Mouse (Mus musculus) activated CD4-positive, CD25-positive, alpha-beta regulatory T cell, adult 4 months (primary cell): ENCODE results near the gene Phf21b. TPM values are rescaled to one million over a fixed set of nuclear protein-coding genes. Genes with fewer than 3 reads are reported as not detected.

Experiments
- ATAC-seq: one replicate; pipeline ENCODE4 v1.8.0; 2017
- polyA plus RNA-seq, 2 experiments: library from polyadenylated mRNA; unstranded; fragments of 100-300 nt; shearing (Covaris generic); gene quantifications; one replicate each; pipeline ENCODE4 v1.2.1; 2017

The Phf21b gene
- polyA plus RNA-seq, 2 experiments from 2014 or later, result 1.1 to 1.4 TPM

- ATAC-seq, result no peak
These were observed 11.0 kb downstream of the Phf21b start for GRCm38 (mm10) chr15:84844831-84845230.

DNA sequence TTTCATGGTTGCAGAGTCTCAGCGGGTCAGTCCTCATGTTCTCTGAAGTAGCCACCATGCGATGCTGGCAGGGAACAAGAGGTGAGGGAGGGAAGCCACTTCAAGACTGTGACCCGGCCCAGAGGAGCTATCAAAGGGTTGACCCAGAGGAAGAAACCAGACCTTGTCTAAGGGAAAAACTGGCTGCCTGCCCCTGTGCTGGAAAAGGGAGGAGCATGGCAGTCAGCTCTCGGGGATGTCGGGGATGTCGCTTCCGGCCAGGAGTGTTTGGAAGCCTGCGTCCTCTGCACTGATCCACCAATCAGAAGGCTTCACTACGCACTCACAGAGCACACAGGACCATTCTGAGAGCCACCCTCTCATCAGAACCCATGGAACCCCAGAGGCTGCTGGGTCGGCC lies 12.8 kb downstream of the Phf21b start:
- ATAC-seq, result no peak

DNA sequence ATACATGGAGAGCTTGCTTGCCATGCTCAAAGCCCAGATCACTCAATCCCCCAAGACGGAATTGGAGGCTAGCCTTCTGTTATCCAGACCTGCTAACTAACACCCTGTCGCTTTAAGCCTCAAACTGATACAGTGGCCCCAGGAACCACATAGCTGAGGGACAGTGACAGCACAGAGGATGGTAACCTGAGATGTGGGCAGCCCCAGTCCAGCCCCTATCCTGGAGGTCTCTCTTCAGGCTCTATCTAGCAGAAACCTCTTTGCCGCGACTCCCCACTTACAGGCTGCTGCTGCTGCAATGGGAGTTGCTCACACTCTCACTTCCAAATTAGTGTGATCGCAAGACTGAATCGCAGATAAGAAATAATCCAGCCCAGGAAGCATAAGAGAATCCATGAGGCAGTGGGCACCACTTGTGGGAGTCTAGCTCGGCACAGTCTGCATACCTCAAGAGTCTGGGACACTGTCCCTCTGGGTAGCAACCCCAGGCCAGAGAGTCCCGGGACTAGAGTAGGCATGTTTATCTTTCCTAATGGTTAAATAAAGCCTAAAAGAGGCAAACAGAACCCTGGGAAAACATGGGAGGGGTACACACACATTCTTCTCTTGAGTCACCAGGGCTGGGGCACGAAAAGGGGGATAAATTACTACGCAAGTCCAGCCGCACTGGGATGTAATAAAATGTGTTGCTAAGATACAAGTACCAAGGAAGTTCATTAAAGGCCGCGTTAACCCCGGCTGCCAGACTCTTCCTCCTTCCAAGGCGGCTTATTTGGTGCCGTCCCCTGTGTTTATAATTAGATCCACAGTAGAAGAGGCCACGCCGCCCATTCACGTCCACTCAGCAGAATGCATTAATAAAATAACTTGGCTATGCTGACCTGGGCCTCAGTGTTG lies 13.7 kb downstream of the Phf21b start:
- no peak for ATAC-seq

GRCm38 (mm10) chr15:84840560-84840959 lies 15.3 kb downstream of the Phf21b start:
- ATAC-seq, result no peak

DNA sequence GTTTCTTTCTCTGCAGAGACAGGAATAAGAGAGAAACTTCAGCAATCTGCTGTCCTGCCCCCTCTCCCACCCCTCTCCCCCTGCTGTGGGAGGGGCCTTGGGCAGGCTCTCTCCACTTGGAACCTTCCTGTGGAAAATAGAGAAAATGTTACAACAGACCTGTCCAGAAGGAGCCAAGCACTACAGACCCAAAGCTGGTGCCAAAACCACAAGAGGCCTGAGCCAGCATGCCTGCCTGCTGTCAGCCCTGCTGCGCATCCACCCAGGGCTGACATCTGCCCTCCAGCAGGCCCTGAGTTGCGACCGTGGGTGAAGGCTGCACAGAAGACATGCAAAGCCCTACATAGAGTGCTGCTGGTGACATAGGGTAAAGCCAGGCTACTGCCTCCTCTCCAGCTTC lies 16.3 kb downstream of the Phf21b start:
- ATAC-seq, result no peak

DNA sequence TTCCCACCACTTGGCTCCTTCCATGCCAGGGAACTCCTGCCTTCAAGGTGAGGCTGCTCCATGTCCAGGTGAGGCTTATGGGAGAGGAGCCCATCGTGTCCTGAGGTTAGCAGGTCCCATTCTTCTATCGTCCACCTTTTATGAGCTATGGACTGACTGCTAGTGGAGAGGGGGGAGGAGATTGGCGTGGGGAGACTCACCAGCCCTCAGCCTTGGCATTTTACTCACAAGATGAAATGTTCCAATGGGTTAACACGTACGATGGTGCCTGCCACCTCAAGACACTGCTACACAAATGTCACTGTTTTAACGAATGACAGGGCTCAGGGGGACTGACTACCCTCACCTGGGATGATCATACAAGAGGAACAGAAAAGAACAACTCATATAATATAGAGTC lies 18.0 kb downstream of the Phf21b start:
- ATAC-seq, result no peak

GRCm38 (mm10) chr15:84829416-84829815 lies 26.4 kb downstream of the Phf21b start:
- ATAC-seq, result no peak

DNA sequence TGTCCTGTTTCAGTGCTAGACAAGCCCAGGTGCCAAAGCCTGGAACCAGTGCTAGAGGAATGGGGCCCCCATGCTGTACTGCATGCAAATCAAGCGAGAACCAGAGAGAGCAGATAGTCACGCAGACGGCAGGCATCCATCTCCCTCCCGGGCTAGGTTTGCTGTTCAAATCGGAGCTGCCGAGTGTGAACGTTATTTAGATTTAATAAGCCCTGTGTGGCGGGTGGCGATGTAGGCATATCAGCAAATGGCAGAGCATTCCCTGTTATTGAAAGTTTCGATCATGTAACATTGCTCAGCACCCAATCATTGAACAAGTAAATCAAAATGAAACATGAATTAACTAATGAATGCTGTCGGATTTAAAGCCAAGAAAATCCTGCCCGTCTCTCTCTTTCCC lies 27.2 kb downstream of the Phf21b start:
- no peak for ATAC-seq

DNA sequence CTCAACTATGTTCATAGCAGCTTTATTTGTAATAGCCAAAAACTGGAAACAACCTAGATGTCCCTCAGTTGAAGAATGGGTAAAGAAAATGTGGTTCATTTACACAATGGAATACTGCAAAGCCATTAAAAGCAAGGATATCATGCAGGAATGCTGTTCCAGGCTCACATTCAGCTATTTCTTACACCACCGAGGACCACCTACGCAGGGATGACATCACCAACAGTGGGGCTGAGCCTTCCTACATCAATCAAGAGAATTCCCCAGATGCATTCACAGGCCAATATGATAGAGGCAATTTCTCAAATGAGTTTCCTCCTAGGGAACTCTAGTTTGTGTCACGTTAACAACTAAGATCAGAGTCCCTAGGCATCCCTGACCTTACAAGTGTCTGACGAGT lies 32.8 kb downstream of the Phf21b start:
- ATAC-seq, result no peak

DNA sequence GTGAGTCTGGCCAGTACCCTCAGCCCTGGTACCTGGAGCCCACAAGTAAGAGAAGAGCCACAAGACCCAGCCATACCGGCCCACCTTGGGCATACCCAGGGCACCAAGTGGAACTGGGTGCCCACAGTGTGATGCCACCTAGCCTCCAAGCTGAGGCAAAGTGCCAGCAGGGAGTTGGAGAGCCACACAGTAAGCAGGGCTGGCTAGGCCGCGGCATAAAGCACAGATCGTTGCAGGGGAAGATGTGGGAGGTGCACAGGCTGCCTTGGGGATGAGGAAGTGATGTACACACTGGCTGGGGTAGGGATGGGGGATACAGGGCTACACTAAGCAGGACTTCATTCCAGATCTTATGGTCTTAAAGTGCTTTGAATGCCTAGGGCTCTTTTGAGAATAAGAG lies 35.0 kb downstream of the Phf21b start:
- no peak for ATAC-seq

- ATAC-seq, result no peak
These were observed 37.6 kb downstream of the Phf21b start for GRCm38 (mm10) chr15:84818284-84818683.

DNA sequence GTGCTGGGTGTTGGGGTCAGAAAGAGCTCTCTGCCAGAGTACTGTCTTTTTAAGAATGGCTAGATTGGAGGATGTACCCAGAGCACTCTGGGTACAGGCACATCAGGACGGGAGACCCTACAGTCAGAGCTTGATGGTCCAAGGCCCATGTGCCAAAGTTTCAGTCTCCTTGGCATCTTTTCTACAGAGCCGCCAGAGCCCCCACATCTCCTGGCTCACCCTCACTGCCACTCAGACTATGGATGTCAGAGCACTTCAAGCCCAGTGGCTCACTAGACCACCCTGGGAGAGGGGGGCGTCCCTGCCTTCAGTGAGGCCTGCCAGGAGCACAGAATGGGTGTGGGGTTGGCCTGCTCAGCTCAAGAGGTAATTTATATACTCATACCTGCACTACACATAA lies 38.3 kb downstream of the Phf21b start:
- no peak for ATAC-seq

DNA sequence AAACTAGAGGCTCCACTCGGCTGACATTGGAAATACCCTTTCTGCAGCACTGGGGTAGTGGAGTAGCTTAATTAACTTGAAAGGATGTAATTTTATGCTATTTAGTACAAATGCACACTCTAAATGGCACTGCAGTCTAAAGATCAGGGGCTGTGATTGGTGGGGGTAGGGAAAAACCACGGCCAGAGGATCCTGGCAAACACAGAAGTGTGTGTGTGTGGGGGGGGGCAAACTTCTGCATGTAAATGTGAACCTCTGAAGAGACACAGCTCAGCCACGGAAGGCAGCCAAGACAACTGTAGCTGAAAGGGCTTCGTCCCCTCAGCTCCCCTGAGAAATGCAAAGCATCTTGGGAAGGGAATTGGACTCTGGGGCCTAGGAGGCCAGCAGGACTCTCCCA lies 40.7 kb downstream of the Phf21b start:
- ATAC-seq, result no peak

GRCm38 (mm10) chr15:84812831-84813357 lies 43.0 kb downstream of the Phf21b start:
- no peak for ATAC-seq

DNA sequence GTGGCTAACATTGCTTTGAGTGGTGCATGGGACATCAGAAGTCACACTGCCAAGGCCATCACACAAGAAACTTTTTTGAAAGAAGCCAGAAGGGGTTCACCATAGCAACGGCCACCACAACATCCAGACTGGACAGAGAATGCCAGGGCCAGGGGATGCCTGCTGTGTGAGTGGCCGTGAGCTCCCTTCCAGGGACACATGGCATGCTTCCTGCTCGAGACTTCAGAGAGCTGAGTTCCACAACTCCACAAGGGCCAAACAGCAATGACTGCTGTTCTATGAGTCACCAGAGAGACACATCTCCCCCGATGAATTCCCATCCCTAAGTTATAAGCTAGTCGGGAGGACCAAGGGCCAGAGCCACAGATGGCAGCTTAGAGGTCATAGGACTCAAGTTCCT lies 44.7 kb downstream of the Phf21b start:
- ATAC-seq, result no peak

DNA sequence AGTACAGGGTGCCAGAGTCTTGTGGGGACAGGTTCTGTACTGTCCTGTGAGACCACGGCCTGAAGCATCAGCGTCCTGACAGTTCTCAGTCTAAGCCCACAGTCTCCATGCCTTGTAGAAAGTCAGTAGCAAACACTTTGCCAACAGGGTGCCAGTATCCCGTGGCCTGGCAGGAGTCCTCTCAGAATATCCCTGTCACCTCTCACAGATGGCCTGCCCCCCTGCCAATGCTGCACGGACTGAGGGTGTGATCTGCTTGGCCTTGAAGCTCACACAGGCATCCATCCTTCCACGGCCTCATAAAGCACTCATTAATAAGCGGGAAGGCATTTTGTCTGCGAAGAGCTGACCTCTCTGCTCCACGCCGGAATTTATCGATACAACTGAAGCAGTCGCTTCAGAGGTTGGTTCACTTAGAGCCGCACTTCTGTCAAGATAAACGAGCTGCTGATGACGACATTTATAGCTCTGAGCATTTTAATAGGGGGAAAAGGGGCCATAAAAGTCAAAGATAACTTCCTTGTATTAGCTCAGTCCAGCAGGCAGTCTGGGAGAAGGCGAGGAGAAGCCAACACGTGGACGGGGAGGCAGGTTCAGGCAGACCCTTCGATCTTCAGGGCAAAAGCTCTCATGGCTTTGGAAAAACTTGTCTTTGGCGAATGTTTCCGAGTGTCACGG lies 46.4 kb downstream of the Phf21b start:
- ATAC-seq, result no peak

- ATAC-seq, result no peak
These were observed 52.2 kb downstream of the Phf21b start for GRCm38 (mm10) chr15:84803685-84804084.

DNA sequence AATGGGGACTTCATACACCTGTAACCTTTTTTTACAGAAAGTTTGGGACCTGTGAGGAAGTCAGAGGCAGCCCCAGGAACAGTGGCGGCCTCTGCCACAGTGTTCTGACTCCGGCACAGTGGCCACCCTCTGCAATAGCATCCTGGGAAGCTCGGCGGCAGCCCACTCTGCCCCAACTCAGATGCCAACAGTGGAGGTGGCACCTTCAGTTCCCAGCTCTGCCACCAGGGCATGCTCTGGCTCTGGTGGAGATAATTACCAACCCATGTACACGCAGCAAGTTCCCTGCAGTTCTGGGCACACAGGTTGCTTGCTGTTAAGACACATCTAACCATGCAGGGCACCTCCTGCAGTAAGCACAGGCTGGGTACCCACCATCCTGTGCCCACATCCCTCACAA lies 55.7 kb downstream of the Phf21b start:
- ATAC-seq, result no peak

- no peak for ATAC-seq
These were observed 62.2 kb downstream of the Phf21b start for GRCm38 (mm10) chr15:84793649-84794048.

DNA sequence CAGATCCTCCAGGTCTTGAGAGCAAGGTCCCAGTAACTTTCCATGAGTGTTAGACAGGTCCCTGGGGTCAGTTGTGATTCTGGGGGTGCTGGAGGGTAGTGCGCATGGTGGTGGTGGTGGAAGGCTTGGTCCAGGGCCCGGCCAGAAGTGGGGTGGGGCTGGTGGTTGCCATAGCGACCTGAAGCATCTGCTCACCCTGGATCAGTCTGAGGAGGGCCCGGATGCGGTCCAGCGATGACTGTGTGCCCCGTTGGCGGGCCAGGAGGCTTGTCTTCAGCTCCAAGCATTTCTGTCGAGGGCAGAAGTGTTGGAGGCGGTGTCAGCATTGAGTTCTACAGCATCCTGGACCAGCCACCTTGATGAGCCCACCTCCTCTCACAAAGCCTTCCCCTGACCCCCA lies 68.7 kb downstream of the Phf21b start:
- ATAC-seq, result no peak

DNA sequence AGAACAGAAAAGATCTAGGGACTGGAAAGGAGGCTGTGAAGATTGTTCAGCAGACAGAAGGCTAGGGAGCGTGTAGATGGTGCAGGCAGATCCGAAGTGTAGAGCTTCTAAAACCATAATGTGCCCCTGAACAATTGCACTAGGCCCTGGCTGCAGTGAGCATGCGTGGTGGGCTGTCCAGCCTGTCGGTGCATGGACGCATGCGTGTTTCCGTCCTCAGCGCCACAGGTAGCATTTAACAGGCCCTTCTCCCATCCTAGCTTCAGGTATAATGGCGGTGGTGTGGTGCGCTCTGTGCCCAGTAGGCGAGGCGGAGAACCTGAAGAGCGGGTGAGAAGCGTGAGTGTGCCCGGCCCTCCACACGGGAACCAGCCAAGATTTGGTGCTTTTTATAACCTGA lies 71.0 kb downstream of the Phf21b start:
- ATAC-seq, result no peak

GRCm38 (mm10) chr15:84778587-84778986 lies 77.3 kb downstream of the Phf21b start:
- ATAC-seq, result no peak

DNA sequence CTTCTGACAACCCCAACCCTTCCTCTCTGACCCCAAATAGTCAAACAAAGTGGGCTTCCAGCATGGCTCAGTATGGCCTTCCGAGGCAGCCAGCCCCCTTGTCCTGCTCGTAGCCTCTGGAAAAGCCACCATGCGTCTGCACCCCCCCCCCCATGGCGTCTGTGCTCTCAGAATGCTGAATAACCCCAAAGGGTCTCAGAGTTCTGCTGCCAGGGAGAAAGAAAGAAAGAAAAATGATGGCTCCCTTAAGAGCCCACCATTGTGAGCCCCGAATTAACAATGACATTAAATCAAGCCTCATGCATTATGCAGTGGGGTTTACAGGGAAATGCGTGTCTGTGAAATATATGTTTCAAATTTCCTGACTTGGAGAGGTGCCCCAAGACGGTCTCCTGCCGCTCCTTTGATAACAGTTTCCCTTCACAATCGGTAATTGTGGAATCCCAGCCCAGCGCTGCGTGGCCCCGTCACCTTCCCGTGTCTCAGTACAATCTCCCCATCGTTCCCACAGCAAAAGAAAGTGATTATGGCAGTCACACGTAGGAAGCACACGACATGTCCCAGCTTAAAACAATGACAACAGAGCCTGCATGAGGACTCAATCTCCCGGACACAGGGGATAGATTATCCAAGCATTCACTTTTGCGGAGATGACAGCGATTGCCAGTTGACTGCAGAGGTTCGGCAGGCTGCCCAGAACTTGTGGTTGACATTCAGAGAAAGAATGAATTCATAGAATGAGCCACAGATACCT lies 80.3 kb downstream of the Phf21b start:
- ATAC-seq, result no peak
